In the genomic region with DNA sequence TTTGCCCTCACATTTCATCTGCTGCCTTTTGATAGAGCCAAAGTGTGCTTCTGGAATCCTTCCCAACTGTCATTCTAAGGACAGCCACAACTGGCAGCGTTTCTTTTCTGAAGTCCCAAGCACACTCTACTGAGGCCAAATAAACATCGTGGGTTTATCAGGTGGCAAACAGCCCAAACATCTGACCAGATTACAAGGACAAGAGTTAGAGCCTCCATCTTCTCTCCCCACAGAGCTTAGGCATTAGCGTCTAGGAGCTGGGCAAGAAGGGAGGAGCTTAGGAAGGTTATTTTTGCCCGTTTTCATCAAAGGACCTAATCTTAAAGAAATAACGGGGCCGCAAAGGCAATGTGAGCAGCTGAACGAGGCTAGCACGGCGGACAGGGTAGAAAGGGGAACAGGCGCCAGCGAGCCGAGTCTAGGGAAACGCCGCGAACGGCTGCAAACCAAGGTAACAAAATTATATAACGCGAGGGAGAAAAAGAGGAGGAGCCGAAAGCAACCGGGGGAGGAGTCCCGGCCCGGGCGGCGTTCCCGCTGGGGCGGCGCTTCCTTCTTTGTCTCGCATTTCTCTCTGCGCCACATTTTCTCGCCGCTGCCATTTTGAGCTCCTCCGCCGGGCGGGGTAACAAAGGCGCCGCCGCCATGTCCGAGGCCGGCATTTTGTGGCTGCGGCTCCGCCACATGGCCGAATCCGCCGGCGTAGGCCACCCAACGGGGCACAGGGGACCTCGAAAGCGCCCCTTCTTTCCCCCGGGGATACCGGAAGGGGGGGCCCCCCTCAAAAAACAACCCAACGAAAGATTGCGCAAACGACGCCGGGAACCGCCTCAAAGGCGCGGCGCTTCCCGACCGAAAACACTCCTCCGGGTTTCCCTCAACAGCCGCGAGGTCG, we compare ENCODE assay signal across 8 mouse cellular contexts. TPM values are rescaled to one million over a fixed set of nuclear protein-coding genes. Genes with fewer than 3 reads are reported as not detected.
A peak's percentile ranks its signal among the peaks of the same experiment; 100 is the strongest.
DNase-seq lines count a peak whose midpoint lies in the region; ATAC-seq and TF ChIP-seq lines count a peak whose summit lies in the region.

No protein-coding gene starts in this region.

- H3K9ac ChIP-seq in ES-Bruce4 (ENCODE audit: low read depth, poor library complexity, severe bottlenecking), result peak overlapping the region; percentile 99
- peak overlapping the region; percentile 100 for H3K9ac ChIP-seq in forebrain, embryonic 14.5 days (ENCODE audit: low read length)
- H3K9ac ChIP-seq in neural tube, embryonic 14.5 days (replicated peaks; ENCODE audit: low read depth, low read length), result peak overlapping the region; percentile 98

- no peaks in the 10 kb centered on the region for H3K4me1 ChIP-seq in ES-Bruce4 (ENCODE audit: control insufficient read depth, insufficient read depth, low read length)
- H3K4me1 ChIP-seq in forebrain, embryonic 14.5 days (ENCODE audit: control insufficient read depth, insufficient read depth, low read length), result peaks cover 15% of the 10 kb centered on the region
- H3K4me1 ChIP-seq in neural tube, embryonic 14.5 days (ENCODE audit: control insufficient read depth, insufficient read depth, low read length), result peaks cover 20% of the 10 kb centered on the region
- no peaks in the 10 kb centered on the region for H3K4me1 ChIP-seq in testis, adult 2 months (ENCODE audit: control insufficient read depth, insufficient read depth, low read length)

- H3K9me3 ChIP-seq in ES-Bruce4 (replicated peaks; ENCODE audit: control insufficient read depth, insufficient read depth, low read length, poor library complexity, severe bottlenecking), result no peaks in the 10 kb centered on the region
- no peaks in the 10 kb centered on the region for H3K9me3 ChIP-seq in forebrain, embryonic 14.5 days (replicated peaks; ENCODE audit: control insufficient read depth, low read length)
- no peaks in the 10 kb centered on the region for H3K9me3 ChIP-seq in neural tube, embryonic 14.5 days (ENCODE audit: control insufficient read depth, low read length)

- ATAC-seq in cerebellum, adult (ENCODE audit: insufficient number of reproducible peaks, low FRiP score, low TSS enrichment), result peak; percentile 17; the same call in 1 of the 2 replicates
- ATAC-seq in forebrain, embryonic 14.5 days, result peak; percentile 32
- no peak for ATAC-seq in neural tube, embryonic 14.5 days (ENCODE audit: low read depth)

- H3K27ac ChIP-seq in ES-Bruce4 (ENCODE audit: insufficient read depth, low read length), result peak overlapping the region; percentile 36
- H3K27ac ChIP-seq in forebrain, embryonic 14.5 days (ENCODE audit: low read depth, low read length), result peak overlapping the region; percentile 99
- peak overlapping the region; percentile 99 for H3K27ac ChIP-seq in neural tube, embryonic 14.5 days (ENCODE audit: low read depth, low read length)
- peak overlapping the region; percentile 100 for H3K27ac ChIP-seq in testis, adult 2 months (ENCODE audit: control insufficient read depth, insufficient read depth, low read depth, low read length)

- peak; percentile 93 for DNase-seq in forebrain, embryonic 14.5 days (ENCODE audit: low spot score)
- peak; percentile 94 for DNase-seq in heart, postnatal 14 days
- peak; percentile 86 to 94 for DNase-seq in layer of hippocampus, adult 18-20 months (ENCODE audit: low spot score in 2 of 2)
- peak; percentile 90 to 93 for DNase-seq in lung, adult 18-20 months

- TF ChIP-seq CTCF in ES-Bruce4 (IDR thresholded peaks at IDR 0.05; ENCODE audit: low read depth, low read length), result no peak
- TF ChIP-seq CTCF in testis, adult 2 months (IDR thresholded peaks at IDR 0.05; ENCODE audit: control insufficient read depth, insufficient read depth, insufficient replicate concordance, low read depth, low read length), result no peak

- no peak for TF ChIP-seq POLR2A in ES-Bruce4 (IDR thresholded peaks at IDR 0.05; ENCODE audit: insufficient read depth, low read length)
- TF ChIP-seq POLR2A in testis, adult 2 months (IDR thresholded peaks at IDR 0.05; ENCODE audit: control insufficient read depth, low read depth, low read length), result peak; percentile 34; the same call in 1 of the 2 replicates

- intact Hi-C loops in heart, postnatal 14 days (cut with DNase I), result loop anchor here (5.0 kb wide), 2 partner anchors 190 to 210 kb away; partner anchors contain the start of gene Kpna2

- H3K36me3 ChIP-seq in ES-Bruce4 (ENCODE audit: control insufficient read depth, insufficient read depth, low read length, poor library complexity, severe bottlenecking), result peaks cover 51% of the 10 kb centered on the region
- H3K36me3 ChIP-seq in forebrain, embryonic 14.5 days (ENCODE audit: control insufficient read depth, insufficient read depth, low read length), result peaks cover 49% of the 10 kb centered on the region
- H3K36me3 ChIP-seq in neural tube, embryonic 14.5 days (ENCODE audit: control insufficient read depth, insufficient read depth, low read length), result peaks cover 41% of the 10 kb centered on the region
- H3K36me3 ChIP-seq in testis, adult 2 months (ENCODE audit: control insufficient read depth, insufficient read depth, low read length), result peaks cover 21% of the 10 kb centered on the region

- H3K4me3 ChIP-seq in ES-Bruce4 (ENCODE audit: low read depth, low read length), result peak overlapping the region; percentile 100
- peak overlapping the region; percentile 98 for H3K4me3 ChIP-seq in forebrain, embryonic 14.5 days (ENCODE audit: low read depth, low read length)
- peak overlapping the region; percentile 72 for H3K4me3 ChIP-seq in neural tube, embryonic 14.5 days (ENCODE audit: low read depth, low read length)
- peak overlapping the region; percentile 98 for H3K4me3 ChIP-seq in testis, adult 2 months (ENCODE audit: control insufficient read depth, low read depth, low read length)

- 1% methylated on average over 65 of the region's 65 CpGs for WGBS in forebrain, embryonic 14.5 days
- under 1% methylated on average over 60 of the region's 65 CpGs for WGBS in neural tube, embryonic 14.5 days

- TF ChIP-seq EP300 in ES-Bruce4 (IDR thresholded peaks at IDR 0.05; ENCODE audit: insufficient read depth, low read depth, low read length), result no peak

- H3K27me3 ChIP-seq in ES-Bruce4 (ENCODE audit: control insufficient read depth, insufficient read depth, low read length, poor library complexity, severe bottlenecking), result no peaks in the 10 kb centered on the region
- no peaks in the 10 kb centered on the region for H3K27me3 ChIP-seq in forebrain, embryonic 14.5 days (replicated peaks; ENCODE audit: control insufficient read depth, insufficient read depth, low read length)
- H3K27me3 ChIP-seq in neural tube, embryonic 14.5 days (ENCODE audit: control insufficient read depth, insufficient read depth, low read length), result no peaks in the 10 kb centered on the region
- H3K27me3 ChIP-seq in testis, adult 2 months (ENCODE audit: control insufficient read depth, insufficient read depth, low read length), result no peaks in the 10 kb centered on the region

- H3K4me2 ChIP-seq in forebrain, embryonic 14.5 days (ENCODE audit: low read length), result peak overlapping the region; percentile 64
- peak overlapping the region; percentile 69 for H3K4me2 ChIP-seq in neural tube, embryonic 14.5 days (ENCODE audit: low read depth, low read length)

RNA-seq across cellular contexts. Expression of gene Ddx5, which starts 1.6 kb away (rescaled TPM):
- 910 and 946 TPM in 2 replicates for polyA plus RNA-seq in ES-Bruce4 (2011; ENCODE audit: insufficient read depth, insufficient read length, low read depth, missing spikeins)
- polyA plus RNA-seq in forebrain, embryonic 14.5 days (2014; fragmentation: Nextera tagmentation; extraction: Ambion mirVana), result 504 and 550 TPM in 2 replicates
- 100 to 1,000 TPM; 425 to 428 TPM for total RNA-seq in heart, postnatal 14 days (2021)
- 100 to 1,000 TPM; 768 to 775 TPM for total RNA-seq in layer of hippocampus, adult 18-20 months (2021)
- 447 and 486 TPM in 2 replicates for polyA plus RNA-seq in neural tube, embryonic 14.5 days (2014; fragmentation: Nextera tagmentation; extraction: Ambion mirVana)
- 642 and 659 TPM in 2 replicates for polyA plus RNA-seq in testis, adult 2 months (2012; rRNA removed)

RNA-seq across cellular contexts. Expression of gene Cep95, which starts 1.7 kb away (rescaled TPM):
- polyA plus RNA-seq in ES-Bruce4 (2011; ENCODE audit: insufficient read depth, insufficient read length, low read depth, missing spikeins), result 29.5 and 30.6 TPM in 2 replicates
- polyA plus RNA-seq in forebrain, embryonic 14.5 days (2014; fragmentation: Nextera tagmentation; extraction: Ambion mirVana), result 12.2 and 14.2 TPM in 2 replicates
- 1 to 10 TPM; 8.2 to 8.3 TPM for total RNA-seq in heart, postnatal 14 days (2021)
- total RNA-seq in layer of hippocampus, adult 18-20 months (2021), result 10 to 100 TPM; 10.3 to 10.7 TPM
- polyA plus RNA-seq in neural tube, embryonic 14.5 days (2014; fragmentation: Nextera tagmentation; extraction: Ambion mirVana), result 15.1 and 18.9 TPM in 2 replicates
- polyA plus RNA-seq in testis, adult 2 months (2012; rRNA removed), result 18.5 and 20.8 TPM in 2 replicates

RNA-seq across cellular contexts. Expression of gene Polg2, which starts 8.0 kb away (rescaled TPM):
- 11.9 and 12.3 TPM in 2 replicates for polyA plus RNA-seq in ES-Bruce4 (2011; ENCODE audit: insufficient read depth, insufficient read length, low read depth, missing spikeins)
- 9.1 and 10.1 TPM in 2 replicates for polyA plus RNA-seq in forebrain, embryonic 14.5 days (2014; fragmentation: Nextera tagmentation; extraction: Ambion mirVana)
- total RNA-seq in heart, postnatal 14 days (2021), result 1 to 10 TPM; 3.8 to 4.1 TPM
- total RNA-seq in layer of hippocampus, adult 18-20 months (2021), result 1 to 10 TPM; 4.0 to 4.9 TPM
- polyA plus RNA-seq in neural tube, embryonic 14.5 days (2014; fragmentation: Nextera tagmentation; extraction: Ambion mirVana), result 10.3 and 10.4 TPM in 2 replicates
- polyA plus RNA-seq in testis, adult 2 months (2012; rRNA removed), result 2.8 and 3.1 TPM in 2 replicates

RNA-seq across cellular contexts. Expression of gene Milr1, which starts 36.4 kb away (rescaled TPM):
- polyA plus RNA-seq in ES-Bruce4 (2011; ENCODE audit: insufficient read depth, insufficient read length, low read depth, missing spikeins), result 0.40 and 1.2 TPM in 2 replicates
- 0.61 and 0.78 TPM in 2 replicates for polyA plus RNA-seq in forebrain, embryonic 14.5 days (2014; fragmentation: Nextera tagmentation; extraction: Ambion mirVana)
- 1 to 10 TPM; 1.3 to 1.4 TPM for total RNA-seq in heart, postnatal 14 days (2021)
- under 1 TPM in 1 of 2 experiments, not detected in 1; 0.20 TPM for total RNA-seq in layer of hippocampus, adult 18-20 months (2021)
- polyA plus RNA-seq in neural tube, embryonic 14.5 days (2014; fragmentation: Nextera tagmentation; extraction: Ambion mirVana), result 0.51 and 1.4 TPM in 2 replicates
- polyA plus RNA-seq in testis, adult 2 months (2012; rRNA removed), result 0.10 and 0.16 TPM in 2 replicates

RNA-seq across cellular contexts. Expression of gene Pecam1, which starts 37.0 kb away (rescaled TPM):
- 21.6 and 24.3 TPM in 2 replicates for polyA plus RNA-seq in ES-Bruce4 (2011; ENCODE audit: insufficient read depth, insufficient read length, low read depth, missing spikeins)
- 15.0 and 16.8 TPM in 2 replicates for polyA plus RNA-seq in forebrain, embryonic 14.5 days (2014; fragmentation: Nextera tagmentation; extraction: Ambion mirVana)
- 100 to 1,000 TPM; 173 to 180 TPM for total RNA-seq in heart, postnatal 14 days (2021)
- 10 to 100 TPM; 14.3 to 15.8 TPM for total RNA-seq in layer of hippocampus, adult 18-20 months (2021)
- polyA plus RNA-seq in neural tube, embryonic 14.5 days (2014; fragmentation: Nextera tagmentation; extraction: Ambion mirVana), result 9.4 and 16.9 TPM in 2 replicates
- 1.6 and 1.8 TPM in 2 replicates for polyA plus RNA-seq in testis, adult 2 months (2012; rRNA removed)

Comparison
In these comparisons a context has a peak if more than half of its experiments do, and no peak if none do; other contexts are left out.
1. H3K27ac ChIP-seq: peak in every context shown above with its lines; median percentile 100 in testis, adult 2 months; 99 in forebrain, embryonic 14.5 days; 99 in neural tube, embryonic 14.5 days; 36 in ES-Bruce4.